Mouse (Mus musculus) testis, adult 2 months (tissue): ENCODE results near the gene Terf2. TPM values are rescaled to one million over a fixed set of nuclear protein-coding genes. Genes with fewer than 3 reads are reported as not detected.

ENCODE experiments used
- H3K27ac ChIP-seq: fragments of 200-500 bp; 2 replicates; pipeline ENCODE4 v1.5.1; 2012; ENCODE audit warnings: low read depth, low read length; ENCODE audit not compliant: control insufficient read depth, insufficient read depth
- H3K27me3 ChIP-seq: fragments of 200-500 bp; 2 replicates; pipeline ENCODE4 v1.6.1; 2012; ENCODE audit warnings: mild to moderate bottlenecking, low read length, moderate library complexity; ENCODE audit not compliant: control insufficient read depth, insufficient read depth
- H3K36me3 ChIP-seq: fragments of 200-500 bp; 2 replicates; pipeline ENCODE4 v1.6.1; 2012; ENCODE audit warnings: mild to moderate bottlenecking, low read length; ENCODE audit not compliant: control insufficient read depth, insufficient read depth
- H3K4me1 ChIP-seq: fragments of 200-500 bp; 2 replicates; pipeline ENCODE4 v1.6.1; 2012; ENCODE audit warnings: low read length; ENCODE audit not compliant: control insufficient read depth, insufficient read depth
- H3K4me3 ChIP-seq: fragments of 200-500 bp; 2 replicates; pipeline ENCODE4 v1.5.1; 2012; ENCODE audit warnings: low read depth, mild to moderate bottlenecking, low read length, moderate library complexity, mixed read lengths; ENCODE audit not compliant: control insufficient read depth
- CTCF ChIP-seq: fragments of 200-500 bp; IDR thresholded peaks from 2 replicates; pipeline ENCODE4 v1.5.1; 2012; ENCODE audit warnings: low read depth, mild to moderate bottlenecking, inconsistent platforms, low read length, moderate library complexity; ENCODE audit not compliant: control insufficient read depth, insufficient read depth, insufficient replicate concordance
- POLR2A ChIP-seq: fragments of 200-500 bp; IDR thresholded peaks from 2 replicates; pipeline ENCODE4 v1.6.1; 2012; ENCODE audit warnings: low read depth, mild to moderate bottlenecking, inconsistent platforms, low read length, moderate library complexity; ENCODE audit not compliant: control insufficient read depth
- polyA plus RNA-seq: library from polyadenylated mRNA; depleted of rRNA; stranded (reverse); fragments of >200 nt; gene quantifications from 2 replicates; pipeline ENCODE4 v1.2.3, GENCODE M21; 2012

Terf2 gene
- polyA plus RNA-seq, 1 experiment: 13.6 TPM

DNA sequence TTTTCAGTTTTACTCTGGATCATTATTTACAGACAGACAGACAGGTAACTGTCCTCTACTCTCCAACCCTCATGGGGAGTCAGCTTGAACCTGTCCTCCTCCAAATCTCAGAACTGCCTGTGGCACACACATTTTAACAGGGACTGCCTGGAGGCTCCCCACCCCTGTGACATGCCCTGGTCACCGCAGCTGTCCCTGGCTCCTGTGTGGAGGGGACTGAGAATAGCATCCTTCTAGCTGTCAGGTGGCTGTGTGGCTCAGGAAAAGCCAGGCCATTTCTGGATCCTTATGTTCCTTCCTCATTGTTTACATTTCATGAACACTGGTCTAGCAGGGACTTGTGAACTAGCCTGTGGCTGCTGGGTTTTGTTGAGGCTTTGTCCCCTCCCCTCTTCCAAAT, 22.2 kb downstream of the Terf2 start:
- Histone ChIP-seq H3K27me3 (no peaks in the 10 kb centered on the region), H3K27ac (no peak overlapping the region), H3K4me1 (no peaks in the 10 kb centered on the region), H3K4me3 (no peak overlapping the region), H3K36me3 (peaks cover 4% of the 10 kb centered on the region)
- TF ChIP-seq POLR2A: no peak
- TF ChIP-seq CTCF: no peak

DNA sequence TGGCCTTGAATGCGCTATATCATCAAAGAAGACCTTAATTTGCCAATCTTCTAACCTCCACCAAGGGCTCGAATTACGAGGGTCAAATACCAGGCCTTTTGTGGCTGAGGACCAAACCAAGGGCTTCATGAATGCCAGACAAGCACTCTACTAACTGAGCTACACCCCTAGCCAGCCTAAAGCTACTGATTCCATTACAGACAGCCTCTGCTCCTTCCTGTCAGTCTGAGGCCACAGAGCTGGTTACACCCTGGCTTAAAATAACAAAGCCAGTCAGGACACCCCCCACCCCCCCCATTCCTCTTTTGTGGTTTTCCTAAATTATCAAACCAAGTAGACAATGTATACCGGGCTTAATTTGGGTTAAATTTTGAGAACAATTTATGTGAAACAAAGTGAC, 22.6 kb downstream of the Terf2 start:
- Histone ChIP-seq H3K36me3 (peaks cover 4% of the 10 kb centered on the region), H3K4me1 (no peaks in the 10 kb centered on the region), H3K27ac (no peak overlapping the region), H3K27me3 (no peaks in the 10 kb centered on the region), H3K4me3 (no peak overlapping the region)
- no peak for TF ChIP-seq CTCF
- no peak for TF ChIP-seq POLR2A

DNA sequence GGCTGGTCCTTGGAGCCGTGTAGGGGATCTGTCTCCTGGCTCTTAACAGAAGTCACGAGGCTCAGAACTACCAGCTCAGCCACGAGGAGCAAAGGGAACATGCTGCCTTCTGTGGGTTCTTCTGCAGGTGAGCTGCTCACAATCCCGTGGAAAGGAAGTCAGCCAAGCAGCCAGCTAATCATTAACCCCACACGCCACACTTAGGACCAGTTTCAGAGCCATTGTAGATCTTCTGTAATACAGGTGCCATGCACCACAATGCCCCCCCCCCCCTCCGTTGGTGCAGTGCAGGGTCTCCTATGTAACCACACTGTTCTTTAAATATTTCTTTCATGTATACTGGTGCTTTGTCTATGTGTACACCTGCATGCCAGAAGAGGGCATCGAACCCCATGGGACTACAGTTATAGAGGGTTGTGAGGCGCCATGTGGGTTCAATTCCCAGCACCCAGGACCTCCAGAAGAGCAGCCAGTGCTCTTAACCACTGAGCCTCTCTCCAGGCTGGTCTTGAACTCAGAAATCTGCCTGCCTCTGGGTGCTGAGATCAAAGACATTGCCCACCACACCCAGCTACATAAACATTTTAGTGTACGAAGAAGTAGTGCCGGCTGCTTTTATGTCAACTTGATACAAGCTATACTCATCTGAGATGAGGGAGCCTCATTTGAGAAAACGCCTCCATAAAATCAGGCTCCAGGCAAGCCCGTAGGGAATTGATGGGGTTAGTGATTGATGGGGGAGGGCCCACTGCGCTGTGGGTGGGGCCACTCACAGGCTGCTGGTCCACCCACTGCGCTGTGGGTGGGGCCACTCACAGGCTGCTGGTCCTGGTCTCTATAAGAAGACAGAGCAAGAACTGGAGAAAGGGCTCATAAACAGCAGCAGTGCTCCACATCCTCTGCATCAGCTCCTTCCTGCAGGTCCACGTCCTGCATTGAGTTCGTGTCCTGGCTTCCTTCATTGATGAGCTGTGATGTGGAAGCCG, 30.5 kb downstream of the Terf2 start, which contains the start of gene Tmed6:
TSS of gene Tmed6 (minus strand) at position 134 of the 986 bp plus-strand sequence.
- Histone ChIP-seq H3K27me3 (no peaks in the 10 kb centered on the region), H3K27ac (no peak within 1 kb of the TSS), H3K36me3 (no peaks in the 10 kb centered on the region), H3K4me3 (no peak within 1 kb of the TSS), H3K4me1 (peaks cover 8% of the 10 kb centered on the region)
- TF ChIP-seq POLR2A (no peak), CTCF (no peak)

DNA sequence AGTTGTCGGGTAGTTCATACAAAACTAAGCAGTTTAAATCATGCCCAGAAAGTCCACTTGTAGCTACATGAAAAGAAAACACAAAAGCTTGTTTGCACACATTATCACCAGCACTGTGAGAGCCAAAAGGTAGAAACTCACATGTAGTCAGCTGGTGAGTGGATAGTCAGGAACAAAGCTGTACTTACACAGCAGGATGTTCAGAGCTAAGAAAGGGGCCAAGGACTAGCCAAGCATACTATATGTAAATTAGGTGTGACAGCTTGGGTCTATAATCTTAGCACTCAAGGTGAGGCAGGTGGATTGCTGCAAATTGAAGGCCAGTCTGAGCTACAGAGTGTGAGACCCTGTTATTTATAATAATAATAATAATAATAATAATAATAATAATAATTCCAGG, 33.7 kb downstream of the Terf2 start:
- H3K4me1 ChIP-seq: peaks cover 9% of the 10 kb centered on the region
- no peaks in the 10 kb centered on the region for H3K27me3 ChIP-seq
- no peak for TF ChIP-seq CTCF
- no peak for TF ChIP-seq POLR2A

DNA sequence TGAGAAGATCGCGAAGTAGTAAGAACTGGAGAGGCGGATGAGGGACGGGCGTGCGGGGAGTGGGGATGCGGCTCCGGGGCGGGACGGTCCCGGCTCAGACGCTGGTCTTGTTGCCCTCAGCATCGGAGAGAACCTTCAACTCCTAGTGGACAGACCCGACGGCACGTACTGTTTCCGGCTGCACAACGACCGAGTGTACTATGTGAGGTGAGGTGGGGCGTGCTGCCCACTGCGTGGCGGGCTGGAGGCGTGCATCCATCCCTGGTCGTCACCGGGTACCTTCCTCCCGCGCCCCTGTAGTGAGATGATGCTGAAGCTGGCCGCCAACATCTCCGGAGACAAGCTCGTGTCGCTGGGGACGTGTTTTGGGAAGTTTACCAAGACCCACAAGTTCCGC, 39.4 kb downstream of the Terf2 start:
- peak overlapping the region; percentile 76 for H3K27ac ChIP-seq

More for the DNA sequence above, 33.7 kb downstream of the Terf2 start:
- Histone ChIP-seq H3K27ac (no peak overlapping the region), H3K4me3 (no peak overlapping the region), H3K36me3 (no peaks in the 10 kb centered on the region)

DNA sequence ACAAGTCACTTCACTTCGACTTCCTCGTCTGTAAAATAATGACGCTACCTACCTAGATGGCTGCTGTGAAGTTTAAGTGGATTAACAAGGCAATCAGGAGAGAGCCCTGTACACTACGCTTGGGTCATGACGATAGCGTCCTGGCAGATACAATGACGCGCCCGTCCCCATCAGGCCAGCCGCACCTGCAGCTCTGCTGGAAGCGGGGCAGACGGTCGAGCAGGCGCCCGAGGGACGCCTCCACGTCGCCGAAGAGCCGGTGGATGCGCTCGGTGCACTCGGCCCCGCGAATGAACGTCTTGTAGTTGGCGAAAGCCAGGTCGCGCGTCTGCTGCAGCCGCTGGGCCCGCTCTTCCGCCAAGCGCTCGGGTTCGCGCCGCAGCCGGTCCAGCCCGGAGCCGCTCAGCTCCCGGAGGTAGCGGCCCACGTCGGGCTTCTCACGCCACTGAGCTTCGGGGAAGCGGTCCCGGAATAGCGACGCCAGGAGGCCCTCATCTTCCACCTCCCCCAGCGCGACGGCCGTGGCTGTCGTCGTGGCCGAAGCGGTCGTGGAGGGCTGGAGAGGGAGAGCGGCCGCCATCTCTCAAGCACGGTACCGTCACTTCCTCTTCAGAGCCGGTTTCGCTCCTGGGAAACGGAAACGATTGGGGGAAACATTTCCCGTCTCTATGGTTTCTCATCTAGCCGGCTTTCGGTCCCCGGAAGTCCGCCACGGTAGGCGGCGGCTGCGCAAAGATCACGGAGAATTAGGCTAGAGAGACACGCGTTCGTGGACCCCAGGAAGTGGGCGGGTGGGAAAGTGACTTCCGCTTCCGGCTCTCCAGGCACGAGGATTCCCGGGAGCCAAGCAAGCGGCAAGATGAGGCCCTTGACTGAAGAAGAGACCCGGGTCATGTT, 40.0 kb downstream of the Terf2 start, which contains the start of the genes Cog8 and Nip7:
TSS of gene Cog8 (minus strand) at position 614 of the 897 bp plus-strand sequence.
TSS of gene Nip7 (plus strand) at position 802 of the 897 bp plus-strand sequence.
- peak within 1 kb of the TSS; percentile 88 for H3K4me3 ChIP-seq

More for the DNA sequence above, 39.4 kb downstream of the Terf2 start:
- Histone ChIP-seq H3K27me3 (no peaks in the 10 kb centered on the region), H3K4me3 (peak overlapping the region; percentile 88), H3K36me3 (no peaks in the 10 kb centered on the region; the same call in 1 of the 2 replicates), H3K4me1 (peaks cover 10% of the 10 kb centered on the region)
- TF ChIP-seq POLR2A (no peak), CTCF (no peak)

More for the DNA sequence above, 40.0 kb downstream of the Terf2 start, which contains the start of the genes Cog8 and Nip7:
- peak; percentile 88 for TF ChIP-seq POLR2A
- TF ChIP-seq CTCF: no peak
- H3K27me3 ChIP-seq: no peaks in the 10 kb centered on the region
- peak within 1 kb of the TSS; percentile 76 for H3K27ac ChIP-seq
- peaks cover 10% of the 10 kb centered on the region for H3K4me1 ChIP-seq
- H3K36me3 ChIP-seq: no peaks in the 10 kb centered on the region; the same call in 1 of the 2 replicates
